Mouse (Mus musculus) neural tube, embryonic 12.5 days (tissue): ENCODE results near the gene Pnmal1. TPM values are rescaled to one million over a fixed set of nuclear protein-coding genes. Genes with fewer than 3 reads are reported as not detected.

ENCODE experiments used
- ATAC-seq: fragments of 200-750 bp; cut with Nextera tagmentation; 2 replicates; pipeline ENCODE4 v1.8.0; 2017; ENCODE audit warnings: low read depth, mild to moderate bottlenecking, moderate TSS enrichment, moderate library complexity; ENCODE audit not compliant: low FRiP score
- H3K27ac ChIP-seq: fragments of 300-500 bp; sonication (generic); 2 replicates; pipeline ENCODE4 v1.5.1; 2016
- H3K27me3 ChIP-seq: fragments of 300-500 bp; sonication (generic); replicated peaks from 2 replicates; pipeline ENCODE4 v1.6.1; 2016; ENCODE audit warnings: mild to moderate bottlenecking
- H3K36me3 ChIP-seq: fragments of 300-500 bp; sonication (generic); 2 replicates; pipeline ENCODE4 v1.6.1; 2016; ENCODE audit warnings: mild to moderate bottlenecking
- H3K4me1 ChIP-seq: fragments of 300-500 bp; sonication (generic); 2 replicates; pipeline ENCODE4 v1.6.1; 2016
- H3K4me2 ChIP-seq: fragments of 300-500 bp; sonication (generic); replicated peaks from 2 replicates; pipeline ENCODE4 v1.6.1; 2016; ENCODE audit warnings: mild to moderate bottlenecking
- H3K4me3 ChIP-seq: fragments of 300-500 bp; sonication (generic); 2 replicates; pipeline ENCODE4 v1.5.1; 2016
- H3K9ac ChIP-seq: fragments of 300-500 bp; sonication (generic); 2 replicates; pipeline ENCODE4 v1.6.1; 2016; ENCODE audit warnings: mild to moderate bottlenecking
- H3K9me3 ChIP-seq: fragments of 300-500 bp; sonication (generic); 2 replicates; pipeline ENCODE4 v1.6.1; 2016; ENCODE audit warnings: mild to moderate bottlenecking
- WGBS: fragments of 180-500 bp; shearing (Covaris S2); methylation state at CpG from one replicate; pipeline ENCODE4 v1.1.7; 2016; 5-methylcytosine and 5-hydroxymethylcytosine counted together
- polyA plus RNA-seq: library from polyadenylated mRNA; unstranded; fragments of >200 nt; fragmentation: Nextera tagmentation; extraction: Ambion mirVana; gene quantifications from 2 replicates; pipeline ENCODE4 v1.2.1, GENCODE M21; 2016

Gene Pnmal1
- polyA plus RNA-seq, 1 experiment from 2014 or later = 25.6 TPM

GRCm38 (mm10) chr7:16932704-16933577 lies 26.5 kb upstream of the Pnmal1 start:
- Histone ChIP-seq H3K4me1 (no peaks in the 10 kb centered on the region), H3K9ac (no peak overlapping the region), H3K9me3 (no peaks in the 10 kb centered on the region), H3K4me2 (no peak overlapping the region), H3K36me3 (no peaks in the 10 kb centered on the region), H3K27me3 (no peaks in the 10 kb centered on the region), H3K4me3 (no peak overlapping the region), H3K27ac (no peak overlapping the region)
- ATAC-seq = peak; percentile 61
- WGBS = 51% methylated on average over 14 of the region's 14 CpGs

GRCm38 (mm10) chr7:16937312-16937711 lies 22.2 kb upstream of the Pnmal1 start:
- H3K27ac ChIP-seq = no peak overlapping the region
- H3K9me3 ChIP-seq = no peaks in the 10 kb centered on the region
- peaks cover 10% of the 10 kb centered on the region for H3K4me1 ChIP-seq
- no peak for ATAC-seq
- no peak overlapping the region for H3K9ac ChIP-seq
- no peaks in the 10 kb centered on the region for H3K27me3 ChIP-seq
- H3K4me3 ChIP-seq = no peak overlapping the region
- 47% methylated on average over 4 of the region's 4 CpGs for WGBS
- H3K36me3 ChIP-seq = no peaks in the 10 kb centered on the region
- no peak overlapping the region for H3K4me2 ChIP-seq

GRCm38 (mm10) chr7:16938117-16938791 lies 21.2 kb upstream of the Pnmal1 start:
- Histone ChIP-seq H3K9ac (no peak overlapping the region), H3K4me2 (peak overlapping the region; percentile 14; the same call in 1 of the 2 replicates), H3K4me3 (no peak overlapping the region), H3K4me1 (peaks cover 10% of the 10 kb centered on the region), H3K36me3 (no peaks in the 10 kb centered on the region), H3K27ac (no peak overlapping the region), H3K27me3 (no peaks in the 10 kb centered on the region), H3K9me3 (no peaks in the 10 kb centered on the region)
- 73% methylated on average over 17 of the region's 17 CpGs for WGBS
- ATAC-seq = peak; percentile 45; the same call in 1 of the 2 replicates

- H3K27me3 ChIP-seq = peaks cover 3% of the 10 kb centered on the region
- H3K27ac ChIP-seq = no peak overlapping the region
- no peak for ATAC-seq
These were observed 19.2 kb upstream of the Pnmal1 start for GRCm38 (mm10) chr7:16940292-16940691.

DNA sequence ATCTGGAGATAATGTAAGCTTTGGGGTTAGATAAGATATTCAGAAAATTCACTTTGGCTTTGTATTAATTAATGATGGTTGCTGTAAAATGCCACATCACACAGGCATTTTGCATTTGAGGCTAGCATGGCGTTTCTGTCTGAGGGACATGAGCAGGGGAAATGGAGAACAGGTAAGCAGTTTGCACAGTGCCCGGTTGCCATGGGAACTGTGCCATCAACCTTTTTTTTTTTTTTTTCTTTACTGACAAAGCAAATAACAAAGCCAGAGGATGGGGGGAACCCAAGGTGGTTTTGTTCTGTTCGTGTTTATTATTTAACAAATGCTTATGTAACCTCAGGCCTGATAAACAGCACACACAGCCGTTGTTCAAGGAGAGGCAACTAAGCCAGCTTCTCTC lies 16.6 kb upstream of the Pnmal1 start:
- H3K4me3 ChIP-seq = no peak overlapping the region
- WGBS = 56% methylated on average over 4 of the region's 4 CpGs
- H3K4me2 ChIP-seq = no peak overlapping the region
- no peak overlapping the region for H3K9ac ChIP-seq
- peaks cover 41% of the 10 kb centered on the region for H3K4me1 ChIP-seq
- no peak for ATAC-seq
- H3K27me3 ChIP-seq = peaks cover 29% of the 10 kb centered on the region
- H3K9me3 ChIP-seq = no peaks in the 10 kb centered on the region
- H3K27ac ChIP-seq = no peak overlapping the region
- H3K36me3 ChIP-seq = no peaks in the 10 kb centered on the region

More at GRCm38 (mm10) chr7:16940292-16940691, 19.2 kb upstream of the Pnmal1 start:
- Histone ChIP-seq H3K4me3 (no peak overlapping the region), H3K36me3 (no peaks in the 10 kb centered on the region), H3K9ac (no peak overlapping the region), H3K9me3 (no peaks in the 10 kb centered on the region), H3K4me2 (no peak overlapping the region), H3K4me1 (peaks cover 20% of the 10 kb centered on the region)
- 68% methylated on average over 7 of the region's 7 CpGs for WGBS

GRCm38 (mm10) chr7:16944061-16944807 lies 15.2 kb upstream of the Pnmal1 start, which contains the start of gene Pnmal2:
TSS of gene Pnmal2 (plus strand) at chr7:16944682.
- Histone ChIP-seq H3K9ac (peak within 1 kb of the TSS; percentile 76), H3K9me3 (no peaks in the 10 kb centered on the region), H3K4me2 (peak within 1 kb of the TSS; percentile 64), H3K27me3 (peaks cover 42% of the 10 kb centered on the region), H3K27ac (peak within 1 kb of the TSS; percentile 11; the same call in 1 of the 2 replicates), H3K36me3 (no peaks in the 10 kb centered on the region), H3K4me1 (peaks cover 46% of the 10 kb centered on the region), H3K4me3 (peak within 1 kb of the TSS; percentile 69)
- peak; percentile 90 for ATAC-seq
- 13% methylated on average over 36 of the region's 36 CpGs for WGBS

DNA sequence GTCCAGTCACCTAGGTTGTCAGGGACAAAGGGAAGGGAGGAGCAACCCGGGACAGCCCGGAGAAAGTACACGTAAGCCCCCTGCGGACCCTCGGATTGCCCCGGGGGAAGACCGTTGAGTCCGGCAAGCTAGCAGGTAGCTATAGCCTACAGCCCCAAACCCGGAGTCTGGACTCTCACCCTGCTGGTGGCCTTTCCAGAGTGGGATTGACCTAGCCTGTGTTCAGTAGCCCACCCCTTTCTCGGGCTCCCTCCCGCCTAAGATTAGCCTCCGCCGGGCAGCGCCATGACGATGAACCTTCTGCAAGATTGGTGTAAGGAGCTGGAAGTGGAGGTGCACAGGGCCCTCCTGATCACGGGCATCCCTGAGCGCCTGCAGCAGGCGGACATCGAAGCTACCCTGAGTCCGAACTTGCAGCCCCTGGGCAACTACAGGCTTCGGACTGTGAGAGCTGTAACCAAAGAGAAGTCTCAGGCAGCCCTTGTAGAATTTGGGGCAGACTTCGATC lies 14.6 kb upstream of the Pnmal1 start:
- Histone ChIP-seq H3K4me2 (peak overlapping the region; percentile 64), H3K9me3 (no peaks in the 10 kb centered on the region), H3K27ac (peak overlapping the region; percentile 11; the same call in 1 of the 2 replicates), H3K4me3 (peak overlapping the region; percentile 69), H3K9ac (peak overlapping the region; percentile 76), H3K27me3 (peaks cover 48% of the 10 kb centered on the region), H3K36me3 (no peaks in the 10 kb centered on the region), H3K4me1 (peaks cover 52% of the 10 kb centered on the region)
- no peak; the same call in 1 of the 2 replicates for ATAC-seq
- 2% methylated on average over 22 of the region's 22 CpGs for WGBS

- Histone ChIP-seq H3K27me3 (peaks cover 49% of the 10 kb centered on the region), H3K4me2 (peak overlapping the region; percentile 64), H3K4me3 (peak overlapping the region; percentile 69), H3K36me3 (no peaks in the 10 kb centered on the region), H3K9me3 (no peaks in the 10 kb centered on the region), H3K4me1 (peaks cover 53% of the 10 kb centered on the region), H3K9ac (peak overlapping the region; percentile 76), H3K27ac (no peak overlapping the region)
- no peak for ATAC-seq
- 10% methylated on average over 17 of the region's 17 CpGs for WGBS
These were observed 14.1 kb upstream of the Pnmal1 start for GRCm38 (mm10) chr7:16945419-16945818.

- Histone ChIP-seq H3K27me3 (peaks cover 49% of the 10 kb centered on the region), H3K9ac (peak overlapping the region; percentile 68), H3K9me3 (no peaks in the 10 kb centered on the region), H3K36me3 (no peaks in the 10 kb centered on the region), H3K4me3 (peak overlapping the region; percentile 69), H3K27ac (no peak overlapping the region; the same call in 1 of the 2 replicates), H3K4me1 (peaks cover 52% of the 10 kb centered on the region), H3K4me2 (peak overlapping the region; percentile 64)
- ATAC-seq = no peak
- WGBS = 1% methylated on average over 53 of the region's 53 CpGs
These were observed 12.8 kb upstream of the Pnmal1 start for GRCm38 (mm10) chr7:16946441-16947348.

DNA sequence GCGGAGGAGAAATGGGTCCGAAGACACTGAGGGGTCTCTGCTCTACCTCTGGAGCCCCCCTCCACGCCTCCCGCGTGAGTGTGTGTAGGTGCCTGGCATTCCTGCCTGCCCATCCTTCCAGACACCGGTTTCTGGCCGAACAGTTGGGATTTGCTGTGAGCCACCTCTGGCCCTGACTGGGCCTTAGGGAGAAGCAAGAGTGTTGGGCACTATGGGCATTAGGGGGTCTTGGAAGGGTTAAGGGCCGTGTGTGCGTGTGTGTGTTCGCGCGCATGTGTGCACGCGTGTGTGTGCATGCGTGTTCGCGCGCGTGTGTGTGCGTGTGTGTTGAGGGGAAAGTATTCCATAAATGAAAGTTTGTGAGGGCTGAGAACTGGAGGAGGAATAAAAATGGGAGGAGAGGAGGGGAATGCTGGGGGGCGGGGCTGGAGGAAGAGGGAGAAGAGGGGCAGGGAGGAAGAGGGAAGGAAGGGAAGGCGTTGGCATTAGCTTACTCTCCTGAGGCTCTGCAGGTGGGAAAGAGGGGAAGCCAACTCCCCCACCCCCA lies 12.1 kb upstream of the Pnmal1 start:
- no peak for ATAC-seq
- peak overlapping the region; percentile 64 for H3K4me2 ChIP-seq
- peaks cover 49% of the 10 kb centered on the region for H3K27me3 ChIP-seq
- peaks cover 52% of the 10 kb centered on the region for H3K4me1 ChIP-seq
- H3K36me3 ChIP-seq = no peaks in the 10 kb centered on the region
- 15% methylated on average over 22 of the region's 22 CpGs for WGBS
- H3K9ac ChIP-seq = peak overlapping the region; percentile 68
- H3K27ac ChIP-seq = no peak overlapping the region
- H3K9me3 ChIP-seq = no peaks in the 10 kb centered on the region
- H3K4me3 ChIP-seq = peak overlapping the region; percentile 69

DNA sequence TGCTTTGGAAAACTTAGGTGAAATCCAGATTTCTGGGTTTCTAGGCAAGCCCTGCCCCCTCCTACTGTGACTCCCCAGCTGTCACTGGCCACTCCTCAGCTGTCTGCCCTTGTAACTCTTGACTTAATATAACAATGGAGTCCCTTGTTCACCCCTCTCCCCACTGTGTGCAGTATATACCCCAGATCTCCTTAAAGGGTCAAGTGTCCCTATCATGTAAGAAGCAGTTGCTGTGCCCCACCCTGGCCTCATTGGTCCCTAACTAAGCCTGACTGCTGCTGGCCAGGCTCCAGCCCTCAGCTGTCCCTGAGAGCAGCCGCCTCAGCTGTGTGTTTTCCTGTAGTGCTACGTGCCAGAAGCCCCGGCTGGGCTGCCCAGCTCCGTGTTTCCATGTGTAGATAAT lies 11.5 kb upstream of the Pnmal1 start:
- H3K4me1 ChIP-seq = peaks cover 52% of the 10 kb centered on the region
- H3K9ac ChIP-seq = peak overlapping the region; percentile 68
- H3K4me2 ChIP-seq = peak overlapping the region; percentile 64
- H3K27me3 ChIP-seq = peaks cover 49% of the 10 kb centered on the region
- no peak for ATAC-seq
- H3K36me3 ChIP-seq = no peaks in the 10 kb centered on the region
- peak overlapping the region; percentile 69 for H3K4me3 ChIP-seq
- no peaks in the 10 kb centered on the region for H3K9me3 ChIP-seq
- H3K27ac ChIP-seq = no peak overlapping the region
- WGBS = 9% methylated on average over 4 of the region's 4 CpGs
